In the genomic region with DNA sequence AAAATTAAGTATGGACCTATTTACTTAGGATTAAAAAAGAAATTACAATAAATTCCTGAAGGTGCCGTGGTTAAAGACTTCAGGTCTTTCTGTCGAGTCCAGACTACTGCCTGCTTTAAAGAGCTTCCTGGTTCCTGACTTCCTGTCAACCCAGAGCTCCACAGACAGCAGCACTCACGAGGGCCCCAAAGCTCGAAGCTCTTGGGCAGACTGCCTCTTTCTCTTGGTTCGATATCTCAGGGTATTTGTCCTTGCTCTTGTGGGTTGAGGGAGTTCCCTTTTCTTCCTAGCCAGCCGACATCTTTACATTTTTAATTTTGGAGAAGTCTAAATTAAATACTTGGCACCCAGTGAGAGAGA, we compare ENCODE assay signal across 9 mouse cellular contexts. TPM values are rescaled to one million over a fixed set of nuclear protein-coding genes. Genes with fewer than 3 reads are reported as not detected.
A peak's percentile ranks its signal among the peaks of the same experiment; 100 is the strongest.
DNase-seq lines count a peak whose midpoint lies in the region; ATAC-seq and TF ChIP-seq lines count a peak whose summit lies in the region.
"Had no signal": no experiment of that assay in that cellular context is flagged by ENCODE, and none has a peak within 500 bp of the region (broad histone marks: within the 10 kb centered on the region; RNA-seq: fewer than 3 reads in every experiment).

No protein-coding gene starts in this region.

- intact Hi-C loops in heart, adult 2 months (cut with DNase I): loop anchor here (5.0 kb wide), 1 partner anchor 48 kb away; a partner anchor contains a TSS
- intact Hi-C loops in heart, postnatal 36 days (cut with DNase I): no loop called here

- WGBS in heart, adult 2 months: 40% methylated on average over 6 of the region's 6 CpGs
- 12% methylated on average over 6 of the region's 6 CpGs for WGBS in liver, embryonic 14.5 days (ENCODE audit: insufficient replicate concordance)

- no peaks in the 10 kb centered on the region for H3K9me3 ChIP-seq in liver, embryonic 14.5 days (ENCODE audit: control insufficient read depth, low read length)

- no peak overlapping the region for H3K4me3 ChIP-seq in heart, adult 2 months
- peak overlapping the region; percentile 38 to 47; a peak in 2 of 4 replicates for H3K4me3 ChIP-seq in liver, embryonic 14.5 days (ENCODE audit: insufficient read depth in 1 of 2, low read depth in 2 of 2, low read length in 2 of 2)

- no peak for TF ChIP-seq EP300 in heart, adult 2 months (IDR thresholded peaks at IDR 0.05; ENCODE audit: insufficient read depth, low read depth, low read length)
- no peak for TF ChIP-seq EP300 in liver, embryonic 14.5 days (IDR thresholded peaks at IDR 0.05; ENCODE audit: low read depth)

- no peak for TF ChIP-seq POLR2A in heart, adult 2 months (IDR thresholded peaks at IDR 0.05; ENCODE audit: insufficient read depth, low read depth, low read length)

- H3K79me2 ChIP-seq in heart, adult 2 months (replicated peaks; ENCODE audit: control insufficient read depth, insufficient read depth, low read length): no peaks in the 10 kb centered on the region

- no peak for DNase-seq in heart, adult 2 months
- DNase-seq in heart, postnatal 36 days: no peak
- peak; percentile 66 for DNase-seq in 3T3-L1 (ENCODE audit: low read depth, low spot score)
- DNase-seq in liver, embryonic 14.5 days (ENCODE audit: low read depth in 3 of 3, low spot score in 3 of 3): peak in 1 of 3 experiments; percentile 30
- no peak for DNase-seq in urinary bladder, postnatal 4 days (ENCODE audit: low spot score in 2 of 2)
- DNase-seq in testis, postnatal 14 days (ENCODE audit: low spot score): no peak
- DNase-seq: kidney, adult 11 months had no signal

- no peaks in the 10 kb centered on the region for H3K27me3 ChIP-seq in heart, adult 2 months (ENCODE audit: control insufficient read depth, insufficient read depth, low read length)
- H3K27me3 ChIP-seq in liver, embryonic 14.5 days (ENCODE audit: control insufficient read depth, insufficient read depth, low read length): no peaks in the 10 kb centered on the region

- TF ChIP-seq CTCF in heart, adult 2 months (IDR thresholded peaks at IDR 0.05): no peak
- TF ChIP-seq CTCF in liver, embryonic 14.5 days (IDR thresholded peaks at IDR 0.05; ENCODE audit: low read depth): no peak

- ATAC-seq in common myeloid progenitor, adult 5-6 weeks (replicated peaks; ENCODE audit: low read depth, poor library complexity, severe bottlenecking): peak; percentile 84
- no peak for ATAC-seq in liver, embryonic 14.5 days (ENCODE audit: insufficient read depth)
- no peak for ATAC-seq in erythroid progenitor cell, adult 5-6 weeks (replicated peaks; ENCODE audit: low FRiP score, poor library complexity, severe bottlenecking)

- peak overlapping the region; percentile 60 for H3K27ac ChIP-seq in heart, adult 2 months
- peak overlapping the region; percentile 86 for H3K27ac ChIP-seq in liver, embryonic 14.5 days

- peaks cover 3% of the 10 kb centered on the region; the same call in 1 of the 2 replicates for H3K4me1 ChIP-seq in heart, adult 2 months (ENCODE audit: control insufficient read depth, insufficient read depth, low read length)
- peaks cover 29 to 38% of the 10 kb centered on the region in 2 experiments for H3K4me1 ChIP-seq in liver, embryonic 14.5 days (replicated peaks; ENCODE audit: control insufficient read depth in 2 of 2, insufficient read depth in 2 of 2, low read length in 1 of 2)

- H3K4me2 ChIP-seq in liver, embryonic 14.5 days (ENCODE audit: low read depth): peak overlapping the region; percentile 73

- no peaks in the 10 kb centered on the region for H3K36me3 ChIP-seq in heart, adult 2 months (ENCODE audit: control insufficient read depth, insufficient read depth, low read length)
- no peaks in the 10 kb centered on the region for H3K36me3 ChIP-seq in liver, embryonic 14.5 days (replicated peaks; ENCODE audit: control insufficient read depth, insufficient read depth, low read depth)

- no peak overlapping the region for H3K9ac ChIP-seq in heart, adult 2 months (ENCODE audit: low read depth, low read length)
- peak overlapping the region; percentile 61 for H3K9ac ChIP-seq in liver, embryonic 14.5 days (replicated peaks)

RNA-seq across cellular contexts. Expression of a gene that starts 48.3 kb away (rescaled TPM):
- total RNA-seq in heart, adult 2 months (2021): 10 to 100 TPM in 1 of 2 experiments, 1 to 10 TPM in 1; 4.6 to 21.6 TPM
- polyA plus RNA-seq in heart, adult 2 months (2012; rRNA removed): 2.1 and 3.5 TPM in 2 replicates
- 1 to 10 TPM; 5.5 to 9.5 TPM for total RNA-seq in heart, postnatal 36 days (2021)
- 33.6 and 33.9 TPM in 2 replicates for total RNA-seq in common myeloid progenitor, adult 5-6 weeks (2017)
- polyA plus RNA-seq in liver, embryonic 14.5 days (2012; rRNA removed): 23.5 and 26.2 TPM in 2 replicates
- 40.5 and 43.5 TPM in 2 replicates for polyA plus RNA-seq in liver, embryonic 14.5 days (2014; fragmentation: Nextera tagmentation; extraction: Ambion mirVana)
- 223 and 243 TPM in 2 replicates for total RNA-seq in erythroid progenitor cell, adult 5-6 weeks (2015; ENCODE audit: low replicate concordance)
- total RNA-seq in erythroid progenitor cell, adult 5-6 weeks (2017; ENCODE audit: low replicate concordance): 391 and 459 TPM in 2 replicates
